Mouse (Mus musculus): ENCODE results near the gene Gpd1l. TPM values are rescaled to one million over a fixed set of nuclear protein-coding genes. Genes with fewer than 3 reads are reported as not detected.

Gpd1l gene
- total RNA-seq, 1 experiment = 14.2 TPM

GRCm38 (mm10) chr9:114948395-114948794, 14.6 kb upstream of the Gpd1l start:
- Histone ChIP-seq H3K27ac (ENCODE audit: insufficient read depth, low read depth, low read length, poor library complexity, severe bottlenecking) (no peak overlapping the region), H3K4me1 (ENCODE audit: control insufficient read depth in 2 of 2, insufficient read depth in 2 of 2, low read length in 2 of 2, poor library complexity in 1 of 2) (no peaks in the 10 kb centered on the region), H3K9me3 (ENCODE audit: control insufficient read depth, insufficient read depth, low read depth, low read length) (no peaks in the 10 kb centered on the region), H3K4me3 (ENCODE audit: insufficient read depth in 1 of 2, low read depth in 1 of 2, low read length in 2 of 2, poor library complexity in 1 of 2, severe bottlenecking in 1 of 2) (no peak overlapping the region), H3K36me3 (ENCODE audit: control insufficient read depth, insufficient read depth, low read length, poor library complexity, severe bottlenecking) (no peaks in the 10 kb centered on the region), H3K9ac (ENCODE audit: insufficient read depth, low read depth, low read length, poor library complexity, severe bottlenecking) (no peak overlapping the region)
- no peak for DNase-seq (ENCODE audit: low read depth, low spot score)
- TF ChIP-seq MAFK (IDR thresholded peaks at IDR 0.05; ENCODE audit: insufficient read depth, low read depth, low read length) (no peak), CHD2 (IDR thresholded peaks at IDR 0.05; ENCODE audit: low read depth, low read length) (no peak), HCFC1 (IDR thresholded peaks at IDR 0.05; ENCODE audit: borderline replicate concordance, insufficient read depth, low read length) (no peak), ZC3H11A (IDR thresholded peaks at IDR 0.05; ENCODE audit: borderline replicate concordance, low read depth, low read length) (no peak), ZNF384 (IDR thresholded peaks at IDR 0.05; ENCODE audit: low read depth, low read length) (no peak)
- in situ Hi-C loops (cut with MboI; ENCODE audit: low sequenced_read_pairs in 2 of 2, unreplicated experiment in 2 of 2) = no loop called here

GRCm38 (mm10) chr9:114945576-114945975, 11.8 kb upstream of the Gpd1l start:
- no peaks in the 10 kb centered on the region for H3K9me3 ChIP-seq (ENCODE audit: control insufficient read depth, insufficient read depth, low read depth, low read length)
- no peaks in the 10 kb centered on the region for H3K4me1 ChIP-seq (ENCODE audit: control insufficient read depth in 2 of 2, insufficient read depth in 2 of 2, low read length in 2 of 2, poor library complexity in 1 of 2)
- in situ Hi-C loops (cut with MboI; ENCODE audit: low sequenced_read_pairs in 2 of 2, unreplicated experiment in 2 of 2) = no loop called here
- no peak overlapping the region for H3K27ac ChIP-seq (ENCODE audit: insufficient read depth, low read depth, low read length, poor library complexity, severe bottlenecking)
- no peaks in the 10 kb centered on the region for H3K36me3 ChIP-seq (ENCODE audit: control insufficient read depth, insufficient read depth, low read length, poor library complexity, severe bottlenecking)
- no peak overlapping the region for H3K9ac ChIP-seq (ENCODE audit: insufficient read depth, low read depth, low read length, poor library complexity, severe bottlenecking)
- DNase-seq (ENCODE audit: low read depth, low spot score) = no peak
- TF ChIP-seq ZC3H11A (IDR thresholded peaks at IDR 0.05; ENCODE audit: borderline replicate concordance, low read depth, low read length) = no peak
- TF ChIP-seq CHD2 (IDR thresholded peaks at IDR 0.05; ENCODE audit: low read depth, low read length) = no peak
- no peak for TF ChIP-seq ZNF384 (IDR thresholded peaks at IDR 0.05; ENCODE audit: low read depth, low read length)
- no peak for TF ChIP-seq MAFK (IDR thresholded peaks at IDR 0.05; ENCODE audit: insufficient read depth, low read depth, low read length)
- no peak for TF ChIP-seq HCFC1 (IDR thresholded peaks at IDR 0.05; ENCODE audit: borderline replicate concordance, insufficient read depth, low read length)
- no peak overlapping the region for H3K4me3 ChIP-seq (ENCODE audit: insufficient read depth in 1 of 2, low read depth in 1 of 2, low read length in 2 of 2, poor library complexity in 1 of 2, severe bottlenecking in 1 of 2)

- H3K9me3 ChIP-seq (ENCODE audit: control insufficient read depth, insufficient read depth, low read depth, low read length) = no peaks in the 10 kb centered on the region
- no peak overlapping the region for H3K9ac ChIP-seq (ENCODE audit: insufficient read depth, low read depth, low read length, poor library complexity, severe bottlenecking)
- no peak overlapping the region for H3K4me3 ChIP-seq (ENCODE audit: insufficient read depth in 1 of 2, low read depth in 1 of 2, low read length in 2 of 2, poor library complexity in 1 of 2, severe bottlenecking in 1 of 2)
- H3K27ac ChIP-seq (ENCODE audit: insufficient read depth, low read depth, low read length, poor library complexity, severe bottlenecking) = no peak overlapping the region
- no peaks in the 10 kb centered on the region for H3K4me1 ChIP-seq (ENCODE audit: control insufficient read depth in 2 of 2, insufficient read depth in 2 of 2, low read length in 2 of 2, poor library complexity in 1 of 2)
- no peaks in the 10 kb centered on the region for H3K36me3 ChIP-seq (ENCODE audit: control insufficient read depth, insufficient read depth, low read length, poor library complexity, severe bottlenecking)
- in situ Hi-C loops (cut with MboI; ENCODE audit: low sequenced_read_pairs in 2 of 2, unreplicated experiment in 2 of 2) = no loop called here
- TF ChIP-seq MAFK (IDR thresholded peaks at IDR 0.05; ENCODE audit: insufficient read depth, low read depth, low read length) = no peak
- no peak for TF ChIP-seq ZNF384 (IDR thresholded peaks at IDR 0.05; ENCODE audit: low read depth, low read length)
- TF ChIP-seq ZC3H11A (IDR thresholded peaks at IDR 0.05; ENCODE audit: borderline replicate concordance, low read depth, low read length) = no peak
- no peak for TF ChIP-seq HCFC1 (IDR thresholded peaks at IDR 0.05; ENCODE audit: borderline replicate concordance, insufficient read depth, low read length)
- no peak for TF ChIP-seq CHD2 (IDR thresholded peaks at IDR 0.05; ENCODE audit: low read depth, low read length)
- no peak for DNase-seq (ENCODE audit: low read depth, low spot score)
These were observed 10.9 kb upstream of the Gpd1l start for GRCm38 (mm10) chr9:114944642-114945041.

GRCm38 (mm10) chr9:114936687-114937086, 2.9 kb upstream of the Gpd1l start:
- Histone ChIP-seq H3K4me1 (ENCODE audit: control insufficient read depth in 2 of 2, insufficient read depth in 2 of 2, low read length in 2 of 2, poor library complexity in 1 of 2) (peaks cover 2 to 16% of the 10 kb centered on the region in 2 experiments; a peak in 3 of 4 replicates), H3K27ac (ENCODE audit: insufficient read depth, low read depth, low read length, poor library complexity, severe bottlenecking) (no peak overlapping the region), H3K9me3 (ENCODE audit: control insufficient read depth, insufficient read depth, low read depth, low read length) (no peaks in the 10 kb centered on the region), H3K36me3 (ENCODE audit: control insufficient read depth, insufficient read depth, low read length, poor library complexity, severe bottlenecking) (no peaks in the 10 kb centered on the region), H3K4me3 (ENCODE audit: insufficient read depth in 1 of 2, low read depth in 1 of 2, low read length in 2 of 2, poor library complexity in 1 of 2, severe bottlenecking in 1 of 2) (no peak overlapping the region), H3K9ac (ENCODE audit: insufficient read depth, low read depth, low read length, poor library complexity, severe bottlenecking) (no peak overlapping the region)
- no peak for DNase-seq (ENCODE audit: low read depth, low spot score)
- in situ Hi-C loops (cut with MboI; ENCODE audit: low sequenced_read_pairs in 2 of 2, unreplicated experiment in 2 of 2) = no loop called here
- no peak for TF ChIP-seq MAFK (IDR thresholded peaks at IDR 0.05; ENCODE audit: insufficient read depth, low read depth, low read length)

GRCm38 (mm10) chr9:114935321-114935720, 1.5 kb upstream of the Gpd1l start:
- Histone ChIP-seq H3K4me3 (ENCODE audit: insufficient read depth in 1 of 2, low read depth in 1 of 2, low read length in 2 of 2, poor library complexity in 1 of 2, severe bottlenecking in 1 of 2) (no peak overlapping the region), H3K9ac (ENCODE audit: insufficient read depth, low read depth, low read length, poor library complexity, severe bottlenecking) (no peak overlapping the region), H3K9me3 (ENCODE audit: control insufficient read depth, insufficient read depth, low read depth, low read length) (no peaks in the 10 kb centered on the region), H3K36me3 (ENCODE audit: control insufficient read depth, insufficient read depth, low read length, poor library complexity, severe bottlenecking) (no peaks in the 10 kb centered on the region), H3K4me1 (ENCODE audit: control insufficient read depth in 2 of 2, insufficient read depth in 2 of 2, low read length in 2 of 2, poor library complexity in 1 of 2) (peaks cover 2 to 16% of the 10 kb centered on the region in 2 experiments; a peak in 3 of 4 replicates), H3K27ac (ENCODE audit: insufficient read depth, low read depth, low read length, poor library complexity, severe bottlenecking) (no peak overlapping the region)
- in situ Hi-C loops (cut with MboI; ENCODE audit: low sequenced_read_pairs in 2 of 2, unreplicated experiment in 2 of 2) = no loop called here
- no peak for DNase-seq (ENCODE audit: low read depth, low spot score)
- TF ChIP-seq ZC3H11A (IDR thresholded peaks at IDR 0.05; ENCODE audit: borderline replicate concordance, low read depth, low read length) (no peak), ZNF384 (IDR thresholded peaks at IDR 0.05; ENCODE audit: low read depth, low read length) (no peak), HCFC1 (IDR thresholded peaks at IDR 0.05; ENCODE audit: borderline replicate concordance, insufficient read depth, low read length) (no peak)
